Mouse (Mus musculus): Measurements from ENCODE around the gene Agtpbp1.

Agtpbp1 gene

GRCm38 (mm10) chr13:59580954-59581353, 4.1 kb downstream of the Agtpbp1 start:
- peak; percentile 43 for DNase-seq (ENCODE audit: low read depth, low spot score)

GRCm38 (mm10) chr13:59572549-59572948, 12.5 kb downstream of the Agtpbp1 start:
- no peak for DNase-seq (ENCODE audit: low read depth, low spot score)

- no peak for DNase-seq (ENCODE audit: low read depth, low spot score)
Measured at GRCm38 (mm10) chr13:59571107-59571506, 13.9 kb downstream of the Agtpbp1 start.

- no peak for DNase-seq (ENCODE audit: low read depth, low spot score)
Measured at GRCm38 (mm10) chr13:59565945-59566520, 19.0 kb downstream of the Agtpbp1 start.

- DNase-seq (ENCODE audit: low read depth, low spot score) = no peak
Measured at GRCm38 (mm10) chr13:59564923-59565322, 20.1 kb downstream of the Agtpbp1 start.

GRCm38 (mm10) chr13:59564505-59564904, 20.5 kb downstream of the Agtpbp1 start:
- no peak for DNase-seq (ENCODE audit: low read depth, low spot score)

GRCm38 (mm10) chr13:59562471-59562870, 22.6 kb downstream of the Agtpbp1 start:
- DNase-seq (ENCODE audit: low read depth, low spot score) = no peak

GRCm38 (mm10) chr13:59558776-59559175, 26.3 kb downstream of the Agtpbp1 start:
- DNase-seq (ENCODE audit: low read depth, low spot score) = no peak

GRCm38 (mm10) chr13:59557185-59557985, 27.6 kb downstream of the Agtpbp1 start:
- DNase-seq (ENCODE audit: low read depth, low spot score) = peak; percentile 91

- DNase-seq (ENCODE audit: low read depth, low spot score) = peak; percentile 84
Measured at GRCm38 (mm10) chr13:59556670-59557069, 28.4 kb downstream of the Agtpbp1 start.

GRCm38 (mm10) chr13:59555613-59556192, 29.3 kb downstream of the Agtpbp1 start:
- peak; percentile 64 for DNase-seq (ENCODE audit: low read depth, low spot score)

GRCm38 (mm10) chr13:59554772-59555505, 30.1 kb downstream of the Agtpbp1 start:
- peak; percentile 65 for DNase-seq (ENCODE audit: low read depth, low spot score)

- DNase-seq (ENCODE audit: low read depth, low spot score) = no peak
Measured at GRCm38 (mm10) chr13:59552751-59553150, 32.3 kb downstream of the Agtpbp1 start.

- no peak for DNase-seq (ENCODE audit: low read depth, low spot score)
Measured at GRCm38 (mm10) chr13:59552286-59552685, 32.7 kb downstream of the Agtpbp1 start.

- no peak for DNase-seq (ENCODE audit: low read depth, low spot score)
Measured at GRCm38 (mm10) chr13:59549318-59549798, 35.7 kb downstream of the Agtpbp1 start.

- no peak for DNase-seq (ENCODE audit: low read depth, low spot score)
Measured at GRCm38 (mm10) chr13:59547716-59548115, 37.3 kb downstream of the Agtpbp1 start.

GRCm38 (mm10) chr13:59547091-59547490, 37.9 kb downstream of the Agtpbp1 start:
- no peak for DNase-seq (ENCODE audit: low read depth, low spot score)

GRCm38 (mm10) chr13:59542411-59542810, 42.6 kb downstream of the Agtpbp1 start:
- DNase-seq (ENCODE audit: low read depth, low spot score) = no peak

- no peak for DNase-seq (ENCODE audit: low read depth, low spot score)
Measured at GRCm38 (mm10) chr13:59540030-59540429, 45.0 kb downstream of the Agtpbp1 start.

- DNase-seq (ENCODE audit: low read depth, low spot score) = no peak
Measured at GRCm38 (mm10) chr13:59538661-59539060, 46.4 kb downstream of the Agtpbp1 start.

GRCm38 (mm10) chr13:59536631-59537030, 48.4 kb downstream of the Agtpbp1 start:
- DNase-seq (ENCODE audit: low read depth, low spot score) = no peak

GRCm38 (mm10) chr13:59535746-59536145, 49.3 kb downstream of the Agtpbp1 start:
- no peak for DNase-seq (ENCODE audit: low read depth, low spot score)

All from A20 (cell line).